Mouse (Mus musculus) midbrain, embryonic 11.5 days (tissue): ENCODE results near the gene Nupl2. TPM values are rescaled to one million over a fixed set of nuclear protein-coding genes. Genes with fewer than 3 reads are reported as not detected.

Experiments
- polyA plus RNA-seq: library from polyadenylated mRNA; unstranded; fragments of >200 nt; fragmentation: Nextera tagmentation; extraction: Ambion mirVana; gene quantifications from 2 replicates; pipeline ENCODE4 v1.2.1, GENCODE M21; 2014

Gene Nupl2
- polyA plus RNA-seq, 1 experiment from 2014 or later: 20.6 TPM

Other genes starting within 250 kb of the Nupl2 start
- gene Fam126a, start 134.3 kb upstream of the Nupl2 start, polyA plus RNA-seq: 34.3 and 36.0 TPM in 2 replicates
- 116 and 123 TPM in 2 replicates for gene Klhl7, start 64.4 kb upstream of the Nupl2 start, polyA plus RNA-seq
- 12.5 and 16.2 TPM in 2 replicates for gene Kcnh2, start 186.6 kb downstream of the Nupl2 start, polyA plus RNA-seq
- 4.9 and 5.5 TPM in 2 replicates for gene Nos3, start 199.8 kb downstream of the Nupl2 start, polyA plus RNA-seq
- 0.40 and 0.66 TPM in 2 replicates for gene Atg9b, start 227.2 kb downstream of the Nupl2 start, polyA plus RNA-seq
- gene Abcb8, start 228.7 kb downstream of the Nupl2 start, polyA plus RNA-seq: 32.5 and 34.1 TPM in 2 replicates
- gene Asic3, start 248.4 kb downstream of the Nupl2 start, polyA plus RNA-seq: 0.30 TPM in 1 of 2 replicates, not detected in the other